Mouse (Mus musculus) embryonic facial prominence, embryonic 13.5 days (tissue): ENCODE data around the gene Adk. TPM values are rescaled to one million over a fixed set of nuclear protein-coding genes. Genes with fewer than 3 reads are reported as not detected.

Experiments
- ATAC-seq: fragments of 200-750 bp; cut with Nextera tagmentation; 2 replicates; pipeline ENCODE4 v1.8.0; 2017; ENCODE audit warnings: low read depth; ENCODE audit not compliant: insufficient number of reproducible peaks, insufficient read depth, low FRiP score, low TSS enrichment
- H3K27ac ChIP-seq: fragments of 300-500 bp; sonication (generic); 2 replicates; pipeline ENCODE4 v1.5.1; 2015; ENCODE audit warnings: moderate library complexity, mild to moderate bottlenecking, inconsistent platforms
- H3K27me3 ChIP-seq: fragments of 300-500 bp; sonication (generic); 2 replicates; pipeline ENCODE4 v1.6.1; 2015; ENCODE audit warnings: mild to moderate bottlenecking, inconsistent platforms
- H3K36me3 ChIP-seq: fragments of 300-500 bp; sonication (generic); 2 replicates; pipeline ENCODE4 v1.6.1; 2015; ENCODE audit warnings: mild to moderate bottlenecking, inconsistent platforms
- H3K4me1 ChIP-seq: fragments of 300-500 bp; sonication (generic); 2 replicates; pipeline ENCODE4 v1.6.1; 2015; ENCODE audit warnings: inconsistent platforms
- H3K4me2 ChIP-seq: fragments of 300-500 bp; sonication (generic); 2 replicates; pipeline ENCODE4 v1.6.1; 2015; ENCODE audit warnings: moderate library complexity, mild to moderate bottlenecking, inconsistent platforms
- H3K4me3 ChIP-seq: fragments of 300-500 bp; sonication (generic); 2 replicates; pipeline ENCODE4 v1.5.1; 2015; ENCODE audit warnings: mild to moderate bottlenecking, inconsistent platforms
- H3K9ac ChIP-seq: fragments of 300-500 bp; sonication (generic); 2 replicates; pipeline ENCODE4 v1.6.1; 2015; ENCODE audit warnings: mild to moderate bottlenecking, inconsistent platforms
- H3K9me3 ChIP-seq: fragments of 300-500 bp; sonication (generic); 2 replicates; pipeline ENCODE4 v1.6.1; 2016; ENCODE audit warnings: inconsistent platforms
- WGBS: fragments of 180-500 bp; shearing (Covaris S2); methylation state at CpG from one replicate; pipeline ENCODE4 v1.1.7; 2015; ENCODE audit warnings: mixed read lengths; 5-methylcytosine and 5-hydroxymethylcytosine counted together
- polyA plus RNA-seq: library from polyadenylated mRNA; unstranded; fragments of >200 nt; fragmentation: Nextera tagmentation; extraction: Ambion mirVana; gene quantifications from 2 replicates; pipeline ENCODE4 v1.2.1, GENCODE M21; 2015

Adk gene
- polyA plus RNA-seq, 1 experiment from 2014 or later = 168 TPM

- WGBS = 47% methylated on average over 2 of the region's 2 CpGs
- Histone ChIP-seq H3K27me3 (no peaks in the 10 kb centered on the region), H3K4me2 (no peak overlapping the region), H3K4me1 (no peaks in the 10 kb centered on the region), H3K4me3 (no peak overlapping the region), H3K9ac (no peak overlapping the region), H3K27ac (no peak overlapping the region), H3K36me3 (no peaks in the 10 kb centered on the region), H3K9me3 (no peaks in the 10 kb centered on the region)
- no peak for ATAC-seq
These were observed 125.4 kb downstream of the Adk start for GRCm38 (mm10) chr14:21177781-21178180.

GRCm38 (mm10) chr14:21178356-21178755 is 126.0 kb downstream of the Adk start:
- Histone ChIP-seq H3K4me1 (no peaks in the 10 kb centered on the region), H3K4me2 (no peak overlapping the region), H3K9me3 (no peaks in the 10 kb centered on the region), H3K4me3 (no peak overlapping the region), H3K9ac (no peak overlapping the region), H3K27ac (no peak overlapping the region), H3K27me3 (no peaks in the 10 kb centered on the region), H3K36me3 (no peaks in the 10 kb centered on the region)
- ATAC-seq = no peak
- 86% methylated on average over 6 of the region's 6 CpGs for WGBS

DNA sequence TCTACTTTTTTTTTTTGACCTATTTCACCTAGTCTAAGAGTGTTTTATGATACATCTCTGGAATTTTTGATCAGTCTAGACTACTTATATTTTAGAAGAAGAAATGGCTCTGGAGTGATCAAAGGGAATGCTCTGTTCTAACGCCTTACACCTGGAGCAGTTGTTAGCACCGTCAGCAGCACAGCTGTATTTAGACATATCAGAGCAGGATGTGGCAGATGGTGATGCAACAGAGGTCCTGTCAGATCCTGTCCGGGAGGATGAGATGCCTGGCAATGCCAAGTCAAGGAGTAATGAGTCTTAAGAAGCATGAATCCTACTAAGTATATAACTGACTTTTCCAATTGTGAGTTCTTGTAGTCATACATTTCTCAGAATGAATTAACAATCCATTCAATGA is 128.7 kb downstream of the Adk start:
- Histone ChIP-seq H3K36me3 (no peaks in the 10 kb centered on the region), H3K4me2 (no peak overlapping the region), H3K27me3 (no peaks in the 10 kb centered on the region), H3K4me1 (no peaks in the 10 kb centered on the region), H3K4me3 (no peak overlapping the region), H3K9me3 (no peaks in the 10 kb centered on the region), H3K27ac (no peak overlapping the region), H3K9ac (no peak overlapping the region)
- 47% methylated on average over 3 of the region's 3 CpGs for WGBS
- no peak for ATAC-seq

DNA sequence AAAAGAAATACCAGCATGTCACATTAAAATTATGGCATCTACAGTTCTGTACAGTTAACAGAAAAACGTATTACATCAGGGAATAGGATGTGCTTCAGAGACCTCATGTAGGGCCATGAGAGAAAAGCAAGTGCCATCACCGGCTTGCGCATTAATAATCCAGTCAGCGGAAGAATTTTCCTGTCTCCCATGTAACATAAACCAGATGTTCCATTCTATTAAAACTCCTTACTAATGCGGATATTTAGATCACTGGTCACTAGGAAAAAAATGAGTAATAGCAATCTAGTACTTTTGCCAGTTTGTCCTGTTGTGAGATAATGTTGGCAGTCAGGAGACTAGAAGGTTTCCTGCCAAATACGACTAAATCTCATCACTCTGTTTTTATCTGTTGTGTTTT is 139.6 kb downstream of the Adk start:
- no peak for ATAC-seq
- H3K27ac ChIP-seq = no peak overlapping the region
- H3K4me1 ChIP-seq = peaks cover 6% of the 10 kb centered on the region; the same call in 1 of the 2 replicates
- no peaks in the 10 kb centered on the region for H3K27me3 ChIP-seq
- no peaks in the 10 kb centered on the region for H3K9me3 ChIP-seq
- WGBS = 50% methylated on average over 6 of the region's 6 CpGs
- no peaks in the 10 kb centered on the region for H3K36me3 ChIP-seq
- no peak overlapping the region for H3K4me3 ChIP-seq
- H3K4me2 ChIP-seq = no peak overlapping the region
- no peak overlapping the region for H3K9ac ChIP-seq

DNA sequence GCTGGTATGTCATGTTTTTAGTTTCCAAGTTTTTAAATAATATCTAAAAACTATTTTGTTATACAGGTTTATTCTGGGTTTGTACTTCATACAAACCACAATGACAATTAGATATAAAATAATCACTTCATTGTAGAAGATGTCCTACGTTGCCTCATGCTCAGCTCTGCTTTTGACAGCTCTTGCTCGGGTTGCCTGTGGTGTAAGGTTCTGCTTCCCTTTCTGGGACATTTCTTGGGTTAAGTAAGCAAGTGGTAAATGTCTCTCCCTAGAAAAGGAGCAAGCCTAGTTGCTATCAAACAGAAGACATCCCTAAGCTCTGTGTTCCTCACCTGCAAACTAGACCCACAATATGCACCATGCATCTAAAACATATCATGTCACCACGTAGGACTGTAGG is 140.4 kb downstream of the Adk start:
- Histone ChIP-seq H3K4me3 (no peak overlapping the region), H3K4me1 (peaks cover 6% of the 10 kb centered on the region; the same call in 1 of the 2 replicates), H3K36me3 (no peaks in the 10 kb centered on the region), H3K27ac (no peak overlapping the region), H3K9ac (no peak overlapping the region), H3K9me3 (no peaks in the 10 kb centered on the region), H3K27me3 (no peaks in the 10 kb centered on the region), H3K4me2 (no peak overlapping the region)
- ATAC-seq = no peak
- WGBS = 84% methylated on average over 3 of the region's 3 CpGs

GRCm38 (mm10) chr14:21194336-21194735 is 142.0 kb downstream of the Adk start:
- Histone ChIP-seq H3K4me3 (no peak overlapping the region), H3K4me2 (no peak overlapping the region; the same call in 1 of the 2 replicates), H3K4me1 (peaks cover 6% of the 10 kb centered on the region; the same call in 1 of the 2 replicates), H3K9ac (no peak overlapping the region), H3K27ac (peak overlapping the region; percentile 68), H3K27me3 (no peaks in the 10 kb centered on the region), H3K9me3 (no peaks in the 10 kb centered on the region), H3K36me3 (no peaks in the 10 kb centered on the region)
- 71% methylated on average over 6 of the region's 6 CpGs for WGBS
- ATAC-seq = no peak

- Histone ChIP-seq H3K9me3 (no peaks in the 10 kb centered on the region), H3K4me2 (no peak overlapping the region), H3K4me1 (no peaks in the 10 kb centered on the region), H3K27me3 (no peaks in the 10 kb centered on the region), H3K27ac (no peak overlapping the region), H3K9ac (no peak overlapping the region), H3K36me3 (no peaks in the 10 kb centered on the region), H3K4me3 (no peak overlapping the region)
- no peak for ATAC-seq
- WGBS = 84% methylated on average over 3 of the region's 3 CpGs
These were observed 148.5 kb downstream of the Adk start for GRCm38 (mm10) chr14:21200850-21201249.

- ATAC-seq = no peak
These were observed 154.1 kb downstream of the Adk start for GRCm38 (mm10) chr14:21206472-21206871.

GRCm38 (mm10) chr14:21221574-21222138 is 169.3 kb downstream of the Adk start:
- no peak overlapping the region for H3K27ac ChIP-seq
- H3K27me3 ChIP-seq = no peaks in the 10 kb centered on the region
- no peak overlapping the region for H3K4me3 ChIP-seq
- no peak for ATAC-seq
- no peak overlapping the region for H3K4me2 ChIP-seq
- H3K4me1 ChIP-seq = peaks cover 5% of the 10 kb centered on the region; the same call in 1 of the 2 replicates
- no peaks in the 10 kb centered on the region for H3K36me3 ChIP-seq
- 76% methylated on average over 5 of the region's 5 CpGs for WGBS
- H3K9ac ChIP-seq = no peak overlapping the region
- H3K9me3 ChIP-seq = no peaks in the 10 kb centered on the region

More at GRCm38 (mm10) chr14:21206472-21206871, 154.1 kb downstream of the Adk start:
- WGBS = 71% methylated on average over 4 of the region's 4 CpGs
- Histone ChIP-seq H3K9me3 (no peaks in the 10 kb centered on the region), H3K4me2 (no peak overlapping the region), H3K27ac (no peak overlapping the region), H3K36me3 (no peaks in the 10 kb centered on the region), H3K9ac (no peak overlapping the region), H3K27me3 (no peaks in the 10 kb centered on the region), H3K4me1 (no peaks in the 10 kb centered on the region), H3K4me3 (no peak overlapping the region)

- no peaks in the 10 kb centered on the region for H3K36me3 ChIP-seq
- H3K4me1 ChIP-seq = peaks cover 5% of the 10 kb centered on the region; the same call in 1 of the 2 replicates
- 30% methylated on average over 3 of the region's 3 CpGs for WGBS
- no peak overlapping the region for H3K27ac ChIP-seq
- no peak for ATAC-seq
- no peak overlapping the region for H3K4me2 ChIP-seq
- no peaks in the 10 kb centered on the region for H3K27me3 ChIP-seq
- H3K9ac ChIP-seq = no peak overlapping the region
- H3K9me3 ChIP-seq = no peaks in the 10 kb centered on the region
- H3K4me3 ChIP-seq = no peak overlapping the region
These were observed 169.8 kb downstream of the Adk start for GRCm38 (mm10) chr14:21222206-21222605.

- no peak overlapping the region for H3K4me3 ChIP-seq
- 41% methylated on average over 6 of the region's 6 CpGs for WGBS
- H3K4me1 ChIP-seq = peaks cover 5% of the 10 kb centered on the region; the same call in 1 of the 2 replicates
- no peaks in the 10 kb centered on the region for H3K9me3 ChIP-seq
- no peaks in the 10 kb centered on the region for H3K36me3 ChIP-seq
- no peak overlapping the region for H3K4me2 ChIP-seq
- no peak overlapping the region for H3K9ac ChIP-seq
- H3K27ac ChIP-seq = no peak overlapping the region
- no peaks in the 10 kb centered on the region for H3K27me3 ChIP-seq
- no peak for ATAC-seq
These were observed 171.1 kb downstream of the Adk start for GRCm38 (mm10) chr14:21223456-21223855.

DNA sequence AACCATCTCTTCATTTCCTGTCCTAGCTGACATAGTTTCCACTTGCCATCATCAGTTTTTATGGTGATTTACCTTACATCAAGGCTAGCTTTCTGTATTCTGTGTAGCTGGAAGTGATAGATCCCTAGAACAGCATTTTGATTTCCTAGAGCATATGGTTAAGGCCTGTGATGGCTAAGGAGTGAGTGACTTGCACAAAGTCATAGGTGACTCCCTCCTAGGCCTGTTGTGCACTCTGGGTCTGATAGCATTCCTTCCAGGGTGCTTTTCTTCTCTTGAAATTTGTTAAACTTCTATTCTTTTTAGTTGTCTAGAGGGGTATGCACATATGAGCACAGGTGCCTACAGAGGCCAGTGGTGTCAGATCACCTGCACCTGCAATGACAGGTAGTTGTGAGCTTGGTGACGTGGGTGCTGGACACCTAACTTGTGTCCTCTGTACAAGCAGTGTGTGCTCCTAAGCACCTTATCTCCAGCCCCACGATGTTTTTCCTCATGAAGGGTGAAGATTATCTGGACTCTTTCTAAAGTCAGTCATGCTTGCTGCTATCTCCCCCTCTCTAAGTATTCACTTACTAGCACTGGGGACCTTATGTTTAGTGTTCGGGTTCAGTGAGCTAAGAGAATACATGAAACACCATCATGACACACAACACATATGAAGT is 171.7 kb downstream of the Adk start:
- H3K36me3 ChIP-seq = no peaks in the 10 kb centered on the region

More for the DNA sequence above, 171.7 kb downstream of the Adk start:
- Histone ChIP-seq H3K9me3 (no peaks in the 10 kb centered on the region), H3K9ac (no peak overlapping the region), H3K4me2 (no peak overlapping the region), H3K4me3 (no peak overlapping the region), H3K4me1 (peaks cover 5% of the 10 kb centered on the region; the same call in 1 of the 2 replicates), H3K27me3 (no peaks in the 10 kb centered on the region), H3K27ac (no peak overlapping the region)
- ATAC-seq = no peak
- 87% methylated on average over 3 of the region's 3 CpGs for WGBS
